Mouse (Mus musculus) liver, embryonic 14.5 days (tissue): Measurements from ENCODE around the gene Limd1.

ENCODE experiments used
- CTCF ChIP-seq: IDR thresholded peaks from 2 replicates; pipeline ENCODE4 v1.5.1; 2016; ENCODE audit warnings: antibody characterized with exemption, low read depth, control low read depth
- EP300 ChIP-seq: IDR thresholded peaks from 2 replicates; pipeline ENCODE4 v1.6.1; 2016; ENCODE audit warnings: antibody characterized with exemption, low read depth

DNA sequence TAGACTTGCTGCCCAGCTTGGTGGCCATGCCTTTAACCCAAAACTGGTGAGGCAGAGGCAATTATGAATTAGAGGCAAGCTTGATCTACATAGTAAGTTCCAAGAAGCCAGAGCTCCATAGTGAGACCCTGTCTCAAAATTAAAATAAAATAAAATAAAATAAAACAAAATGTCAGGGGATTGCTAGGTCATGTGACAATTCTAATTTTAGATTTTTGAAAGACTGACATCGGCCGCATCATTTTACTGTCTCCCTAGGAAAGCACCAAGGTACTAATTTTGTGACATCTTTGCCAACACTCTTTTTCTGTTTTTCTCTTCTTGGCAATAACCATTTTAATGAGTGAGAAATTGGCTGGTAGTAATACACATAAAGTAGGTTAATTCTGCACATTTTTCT lies 58.1 kb downstream of the Limd1 start:
- TF ChIP-seq CTCF = no peak
- TF ChIP-seq EP300 = no peak
